Mouse (Mus musculus) CH12.LX (cell line): ENCODE data around the gene Sh3rf1.

Experiments used
- JUND ChIP-seq: conservative IDR thresholded peaks from 2 replicates; pipeline ENCODE4 v1.6.1; 2011; ENCODE audit warnings: low read depth, low read length, improper control_type of control experiment
- NRF1 ChIP-seq: IDR thresholded peaks from 2 replicates; pipeline ENCODE4 v1.6.1; 2014; ENCODE audit warnings: low read depth, mild to moderate bottlenecking, inconsistent platforms, low read length, improper control_type of control experiment, moderate library complexity
- POLR2A ChIP-seq: IDR thresholded peaks from 2 replicates; pipeline ENCODE4 v1.6.1; 2011; ENCODE audit warnings: low read depth, mild to moderate bottlenecking, improper control_type of control experiment, low read length
- POLR2AphosphoS2 ChIP-seq: IDR thresholded peaks from 2 replicates; pipeline ENCODE4 v1.6.1; 2011; ENCODE audit warnings: low read depth, low read length, improper control_type of control experiment
- SIN3A ChIP-seq: IDR thresholded peaks from 2 replicates; pipeline ENCODE4 v1.6.1; 2012; ENCODE audit warnings: low read length, improper control_type of control experiment, inconsistent platforms
- USF2 ChIP-seq: conservative IDR thresholded peaks from 2 replicates; pipeline ENCODE4 v1.6.1; 2011; ENCODE audit warnings: low read depth, low read length, improper control_type of control experiment

DNA sequence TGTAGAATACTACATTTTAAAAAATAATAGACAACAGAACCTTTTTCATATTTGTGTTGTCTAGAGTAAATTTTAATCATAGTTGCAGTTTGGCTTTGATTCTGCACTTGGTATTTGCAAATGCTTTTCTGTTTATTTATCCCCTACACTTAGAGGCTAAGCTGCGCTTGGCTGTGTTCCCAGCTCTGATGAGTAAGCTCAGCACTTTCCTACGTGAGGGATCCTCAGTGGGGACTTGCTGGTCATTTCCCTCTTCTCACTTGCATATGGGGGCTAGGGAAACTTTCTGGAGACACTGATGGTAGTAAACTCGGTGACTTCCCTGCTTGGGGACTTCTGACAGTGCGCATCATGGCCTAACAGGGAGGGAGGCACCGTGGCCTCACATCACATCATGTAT, 41.7 kb downstream of the Sh3rf1 start:
- TF ChIP-seq USF2 (no peak), POLR2AphosphoS2 (no peak), NRF1 (no peak), POLR2A (no peak), SIN3A (no peak), JUND (no peak)
